27 mouse cellular contexts compared by ENCODE assay signal in the genomic region with DNA sequence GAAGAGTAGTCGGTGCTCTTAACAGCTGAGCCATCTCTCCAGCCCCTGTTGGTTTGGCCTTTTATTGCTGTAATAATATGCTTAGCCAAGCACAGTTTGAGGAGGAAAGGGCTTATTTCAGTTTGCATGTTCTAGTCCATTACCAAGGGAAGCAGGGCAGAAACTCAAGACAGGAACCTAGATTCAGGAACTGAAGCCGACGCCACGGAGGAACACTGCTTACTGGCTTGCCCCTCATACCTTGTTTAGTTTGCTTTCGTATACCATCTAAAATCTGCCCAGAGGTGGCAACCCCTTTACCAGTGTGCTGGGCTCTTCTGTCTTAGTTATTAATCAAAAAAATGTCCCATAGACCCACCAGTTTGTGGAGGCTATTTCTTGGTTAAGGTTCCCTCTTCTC. TPM values are rescaled to one million over a fixed set of nuclear protein-coding genes. Genes with fewer than 3 reads are reported as not detected.
"Had no signal": no experiment of that assay in that cellular context is flagged by ENCODE, and none has a peak within 500 bp of the region (broad histone marks: within the 10 kb centered on the region; RNA-seq: fewer than 3 reads in every experiment).

No protein-coding gene starts in this region.

- H3K27ac ChIP-seq: intestine, embryonic 15.5 days; kidney, embryonic 15.5 days; limb, embryonic 13.5 days; lung, embryonic 15.5 days; midbrain, embryonic 13.5 days; neural tube, embryonic 13.5 days; stomach, embryonic 15.5 days had no signal

- H3K9ac ChIP-seq: intestine, embryonic 15.5 days; kidney, embryonic 15.5 days; limb, embryonic 13.5 days; lung, embryonic 15.5 days; midbrain, embryonic 13.5 days; neural tube, embryonic 13.5 days; stomach, embryonic 15.5 days had no signal

- H3K4me3 ChIP-seq: intestine, embryonic 15.5 days; kidney, embryonic 15.5 days; left cerebral cortex, adult 2 months; limb, embryonic 13.5 days; lung, embryonic 15.5 days; midbrain, embryonic 13.5 days; myocyte; neural tube, embryonic 13.5 days; stomach, embryonic 15.5 days had no signal

- H3K36me3 ChIP-seq: intestine, embryonic 15.5 days; kidney, embryonic 15.5 days; limb, embryonic 13.5 days; lung, embryonic 15.5 days; midbrain, embryonic 13.5 days; neural tube, embryonic 13.5 days; stomach, embryonic 15.5 days had no signal

- ATAC-seq: intestine, embryonic 15.5 days; midbrain, embryonic 13.5 days; midbrain, embryonic 16.5 days had no signal

- H3K4me1 ChIP-seq: intestine, embryonic 15.5 days; kidney, embryonic 15.5 days; limb, embryonic 13.5 days; lung, embryonic 15.5 days; midbrain, embryonic 13.5 days; neural tube, embryonic 13.5 days; stomach, embryonic 15.5 days had no signal

- H3K27me3 ChIP-seq: intestine, embryonic 15.5 days; kidney, embryonic 15.5 days; limb, embryonic 13.5 days; lung, embryonic 15.5 days; midbrain, embryonic 13.5 days; neural tube, embryonic 13.5 days; stomach, embryonic 15.5 days had no signal

- DNase-seq: kidney, adult 11 months; kidney, adult 8-10 months; kidney, postnatal 10 days; kidney, postnatal 36 days; layer of hippocampus, postnatal 36 days; left cerebral cortex, postnatal 4 days; lung, adult 18-20 months; lung, postnatal 10 days; lung, postnatal 36 days; retina, postnatal 1 day; right cerebral cortex, postnatal 25 days; spleen, adult 18-20 months; thymus, postnatal 25 days had no signal

- H3K9me3 ChIP-seq: intestine, embryonic 15.5 days; kidney, embryonic 15.5 days; limb, embryonic 13.5 days; lung, embryonic 15.5 days; midbrain, embryonic 13.5 days; neural tube, embryonic 13.5 days; stomach, embryonic 15.5 days had no signal

- H3K4me2 ChIP-seq: intestine, embryonic 15.5 days; kidney, embryonic 15.5 days; limb, embryonic 13.5 days; lung, embryonic 15.5 days; midbrain, embryonic 13.5 days; neural tube, embryonic 13.5 days; stomach, embryonic 15.5 days had no signal

RNA-seq across cellular contexts. Expression of a gene that starts 25.3 kb away (rescaled TPM):
- total RNA-seq: liver, adult 2 months; megakaryocyte progenitor cell, adult 5-6 weeks; monocyte, adult 5-6 weeks; neutrophil, adult 5-6 weeks had no signal
- polyA plus RNA-seq: liver, adult 2 months had no signal
